Mouse (Mus musculus) liver, adult 2 months (tissue): Measurements from ENCODE around the gene Rbck1. TPM values are rescaled to one million over a fixed set of nuclear protein-coding genes. Genes with fewer than 3 reads are reported as not detected.
"Not testable (repeated sequence)": the region's sequence is repeated elsewhere in the genome, so short reads cannot be mapped to it uniquely, and the experiment has no call there.

Source experiments
- DNase-seq: peaks from one replicate; pipeline ENCODE4 v3.0.0-alpha.2; 2011; ENCODE audit warnings: low read depth, low spot score; ENCODE audit errors: extremely low read depth
- H3K27ac ChIP-seq: fragments of 200-500 bp; replicated peaks from 2 replicates; pipeline ENCODE4 v1.5.1; 2012; ENCODE audit warnings: low read depth, mild to moderate bottlenecking, control low read depth, inconsistent platforms, low read length; ENCODE audit not compliant: insufficient read depth
- H3K27me3 ChIP-seq: fragments of 200-500 bp; 2 replicates; pipeline ENCODE4 v1.6.1; 2012; ENCODE audit warnings: mild to moderate bottlenecking, moderate library complexity, low read length, inconsistent platforms; ENCODE audit not compliant: control insufficient read depth, insufficient read depth
- H3K36me3 ChIP-seq: fragments of 200-500 bp; 2 replicates; pipeline ENCODE4 v1.6.1; 2012; ENCODE audit warnings: low read length, inconsistent platforms; ENCODE audit not compliant: control insufficient read depth, insufficient read depth
- H3K4me1 ChIP-seq: fragments of 200-500 bp; 2 replicates; pipeline ENCODE4 v1.6.1; 2011; ENCODE audit warnings: low read length; ENCODE audit not compliant: control insufficient read depth, insufficient read depth
- H3K4me3 ChIP-seq: fragments of 200-500 bp; 2 replicates; pipeline ENCODE4 v1.5.1; 2011; ENCODE audit warnings: low read depth, mild to moderate bottlenecking, control low read depth, low read length, moderate library complexity; ENCODE audit not compliant: insufficient read depth
- H3K79me2 ChIP-seq: fragments of 200-500 bp; 2 replicates; pipeline ENCODE4 v1.6.1; 2012; ENCODE audit warnings: inconsistent platforms, mild to moderate bottlenecking, low read length, moderate library complexity; ENCODE audit not compliant: control insufficient read depth, insufficient read depth
- H3K9ac ChIP-seq: fragments of 200-500 bp; 2 replicates; pipeline ENCODE4 v1.6.1; 2012; ENCODE audit warnings: low read depth, mild to moderate bottlenecking, control low read depth, inconsistent platforms, low read length
- CTCF ChIP-seq: fragments of 200-500 bp; IDR thresholded peaks from 2 replicates; pipeline ENCODE4 v1.5.1; 2011; ENCODE audit warnings: low read depth, low read length, control low read depth
- POLR2A ChIP-seq: fragments of 200-500 bp; IDR thresholded peaks from 2 replicates; pipeline ENCODE4 v1.6.1; 2011; ENCODE audit warnings: low read length, control low read depth; ENCODE audit not compliant: insufficient read depth; ENCODE audit errors: extremely low read depth
- WGBS: fragments of 180-500 bp; shearing (Covaris S2); methylation state at CpG from one replicate; pipeline ENCODE4 v1.1.7; 2018; 5-methylcytosine and 5-hydroxymethylcytosine counted together
- polyA plus RNA-seq: library from polyadenylated mRNA; depleted of rRNA; stranded (reverse); fragments of >200 nt; gene quantifications from 2 replicates; pipeline ENCODE4 v1.2.3, GENCODE M21; 2012
- total RNA-seq: library from RNA; depleted of rRNA; stranded (reverse); fragments of >200 nt; gene quantifications from 2 replicates; pipeline ENCODE4 v1.2.3, GENCODE M21; 2014

Rbck1 gene
- total and polyA plus RNA-seq, 2 experiments, result 43.4 to 107 TPM

DNA sequence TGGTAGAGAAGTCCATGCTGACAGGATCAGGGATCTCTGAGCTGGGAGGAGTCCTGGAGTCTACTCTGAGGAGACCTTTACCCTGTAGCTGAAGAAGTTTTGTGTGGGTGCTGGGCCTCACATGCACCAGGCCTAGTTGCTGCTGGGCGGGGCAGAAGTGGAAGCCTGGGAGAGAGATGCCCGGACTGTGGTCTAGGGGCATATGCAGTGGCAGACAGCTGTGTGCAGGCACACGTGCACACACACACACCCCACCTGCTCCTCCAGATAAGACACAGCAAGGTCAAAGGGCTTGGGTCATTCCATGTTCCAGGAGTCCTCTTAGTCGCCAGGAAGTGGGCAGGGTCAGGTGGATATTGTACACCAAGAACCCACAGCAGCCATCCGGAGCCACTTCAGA, 27.2 kb upstream of the Rbck1 start:
- TF ChIP-seq CTCF, result no peak
- no peak for TF ChIP-seq POLR2A
- peak; percentile 85 for DNase-seq
- H3K27me3 ChIP-seq, result no peaks in the 10 kb centered on the region
- WGBS, result 21% methylated on average over 5 of the region's 5 CpGs
- H3K4me3 ChIP-seq, result no peak overlapping the region
- H3K4me1 ChIP-seq, result peaks cover 25% of the 10 kb centered on the region
- no peaks in the 10 kb centered on the region for H3K36me3 ChIP-seq
- no peaks in the 10 kb centered on the region for H3K79me2 ChIP-seq
- H3K27ac ChIP-seq, result peak overlapping the region; percentile 53
- no peak overlapping the region for H3K9ac ChIP-seq

DNA sequence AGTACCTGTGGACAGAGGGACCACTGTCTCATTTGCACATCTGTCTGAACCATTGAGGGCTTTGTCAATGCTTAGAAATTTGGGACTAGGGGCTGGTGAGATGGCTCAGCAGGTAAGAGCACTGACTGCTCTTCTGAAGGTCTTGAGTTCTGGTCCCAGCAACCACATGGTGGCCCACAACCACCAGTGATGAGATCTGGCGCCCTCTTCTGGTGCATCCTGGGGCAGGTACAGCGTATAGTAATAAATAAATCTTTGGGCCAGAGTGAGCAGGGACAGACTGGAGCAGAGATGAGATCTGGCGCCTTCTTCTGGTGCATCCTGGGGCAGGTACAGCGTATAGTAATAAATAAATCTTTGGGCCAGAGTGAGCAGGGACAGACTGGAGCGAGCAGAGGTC, 26.5 kb upstream of the Rbck1 start:
- not testable (repeated sequence) for H3K27me3 ChIP-seq, H3K36me3 ChIP-seq, H3K9ac ChIP-seq, H3K27ac ChIP-seq, H3K4me3 ChIP-seq, DNase-seq, H3K79me2 ChIP-seq
- WGBS, result 87% methylated on average over 5 of the region's 5 CpGs
- TF ChIP-seq CTCF, result peak; percentile 41
- H3K4me1 ChIP-seq, result peaks cover 24% of the 10 kb centered on the region

DNA sequence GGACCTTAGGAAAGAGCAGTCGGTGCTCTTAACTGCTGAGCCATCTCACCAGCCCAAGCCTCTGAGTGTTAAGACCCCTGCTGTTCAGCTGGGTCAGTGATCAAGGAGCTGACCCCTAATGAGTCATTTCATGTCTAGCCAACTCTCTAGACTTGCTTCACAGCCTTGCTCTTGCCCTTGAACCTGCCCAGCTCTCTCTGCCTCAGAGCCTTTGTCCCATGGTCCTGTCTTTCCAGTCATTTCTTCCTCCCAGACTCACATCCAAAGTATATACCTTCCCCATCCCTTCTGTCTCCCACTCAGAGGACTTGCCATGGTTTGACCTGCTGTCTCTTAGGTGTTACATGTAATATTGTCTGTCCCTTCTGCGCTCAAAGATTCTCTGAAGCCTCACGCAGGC, 24.8 kb upstream of the Rbck1 start:
- DNase-seq, result no peak
- no peaks in the 10 kb centered on the region for H3K79me2 ChIP-seq
- H3K4me1 ChIP-seq, result peaks cover 17% of the 10 kb centered on the region
- no peak overlapping the region for H3K27ac ChIP-seq
- H3K9ac ChIP-seq, result no peak overlapping the region
- H3K36me3 ChIP-seq, result no peaks in the 10 kb centered on the region
- 92% methylated on average over 3 of the region's 3 CpGs for WGBS
- TF ChIP-seq CTCF (no peak), POLR2A (no peak)
- H3K4me3 ChIP-seq, result no peak overlapping the region
- H3K27me3 ChIP-seq, result no peaks in the 10 kb centered on the region

DNA sequence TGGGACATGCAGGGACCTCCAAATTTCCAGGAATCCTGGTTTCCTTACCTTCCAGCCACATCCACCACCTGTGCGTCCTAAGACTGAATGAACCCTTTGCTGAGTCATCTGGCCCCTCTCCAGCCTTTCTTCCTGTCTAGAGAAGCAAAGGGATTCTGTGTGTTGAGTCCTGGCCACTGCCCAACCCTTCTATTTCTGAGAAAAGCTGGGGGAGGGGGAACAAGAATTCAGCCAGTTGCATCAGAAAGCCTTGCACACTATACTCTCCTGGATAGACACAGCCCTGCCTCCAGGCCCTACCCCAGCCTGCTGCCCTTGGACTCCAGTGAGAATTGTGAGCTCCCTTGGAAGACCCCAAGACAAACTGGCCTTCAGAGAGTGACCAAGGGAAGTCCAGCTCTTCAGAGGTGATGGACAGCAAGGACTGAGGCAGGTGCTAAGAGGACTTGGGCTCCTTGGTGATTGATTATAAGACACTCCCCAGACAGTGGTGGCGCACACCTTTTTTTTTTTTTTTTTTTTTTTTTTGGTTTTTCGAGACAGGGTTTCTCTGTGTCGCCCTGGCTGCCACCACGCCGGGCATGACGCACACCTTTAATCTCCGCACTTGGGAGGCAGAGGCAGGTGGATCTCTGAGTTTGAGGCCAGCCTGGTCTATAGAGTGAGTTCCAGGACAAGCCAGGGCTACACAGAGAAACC, 17.5 kb upstream of the Rbck1 start:
- Histone ChIP-seq H3K36me3 (no peaks in the 10 kb centered on the region), H3K9ac (no peak overlapping the region), H3K27ac (no peak overlapping the region), H3K27me3 (no peaks in the 10 kb centered on the region), H3K4me1 (peaks cover 10% of the 10 kb centered on the region; the same call in 1 of the 2 replicates), H3K79me2 (no peaks in the 10 kb centered on the region), H3K4me3 (no peak overlapping the region)
- TF ChIP-seq CTCF (no peak), POLR2A (no peak)
- 85% methylated on average over 8 of the region's 8 CpGs for WGBS
- peak; percentile 21 for DNase-seq

DNA sequence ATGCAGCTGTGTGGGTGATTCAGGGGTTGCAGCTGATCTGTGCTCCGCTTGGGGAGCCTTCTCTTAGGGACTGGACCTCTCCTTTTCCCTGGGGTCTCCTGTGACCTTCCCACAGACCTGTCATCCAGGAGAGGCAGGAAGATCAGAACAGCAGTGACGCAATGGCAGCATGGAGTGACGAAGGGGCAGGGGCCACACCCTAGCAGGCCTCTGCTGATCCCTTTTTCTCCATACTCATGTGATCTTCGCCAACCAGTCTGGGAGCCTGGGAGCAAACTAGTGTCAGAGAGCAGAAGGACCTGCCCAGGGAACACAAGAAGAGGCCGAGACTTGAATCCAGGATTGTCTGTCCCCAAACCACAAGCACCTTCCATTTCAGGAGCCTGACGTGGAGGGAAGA, 16.8 kb upstream of the Rbck1 start:
- WGBS, result 89% methylated on average over 6 of the region's 6 CpGs

DNA sequence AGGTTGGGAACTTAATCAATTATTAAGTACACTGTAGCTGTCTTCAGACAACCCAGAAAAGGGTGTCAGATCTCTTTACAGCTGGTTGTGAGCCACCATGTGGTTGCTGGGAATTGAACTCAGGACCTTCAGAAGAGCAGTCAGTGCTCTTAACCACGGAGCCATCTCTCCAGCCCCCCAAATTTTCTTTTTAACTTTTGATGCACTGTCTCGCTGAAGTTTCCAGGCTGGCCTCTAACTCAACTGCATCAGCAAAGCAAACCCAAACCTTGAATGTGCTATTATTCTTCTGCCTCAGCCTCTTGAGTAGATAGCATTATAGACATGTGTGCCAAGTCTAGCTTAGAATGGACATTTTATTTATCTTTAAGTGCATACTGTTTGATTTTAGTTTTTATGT, 15.3 kb upstream of the Rbck1 start:
- Histone ChIP-seq H3K4me1 (peaks cover 12% of the 10 kb centered on the region; the same call in 1 of the 2 replicates), H3K4me3 (no peak overlapping the region), H3K27ac (no peak overlapping the region), H3K36me3 (no peaks in the 10 kb centered on the region), H3K9ac (no peak overlapping the region), H3K27me3 (no peaks in the 10 kb centered on the region), H3K79me2 (no peaks in the 10 kb centered on the region)
- no peak for DNase-seq
- TF ChIP-seq POLR2A (no peak), CTCF (no peak)
- WGBS, result 89% methylated on average over 2 of the region's 2 CpGs

More for the DNA sequence above, 16.8 kb upstream of the Rbck1 start:
- Histone ChIP-seq H3K36me3 (no peaks in the 10 kb centered on the region), H3K4me1 (peaks cover 10% of the 10 kb centered on the region; the same call in 1 of the 2 replicates), H3K79me2 (no peaks in the 10 kb centered on the region), H3K4me3 (no peak overlapping the region), H3K27me3 (no peaks in the 10 kb centered on the region), H3K27ac (no peak overlapping the region), H3K9ac (no peak overlapping the region)
- no peak for DNase-seq
- TF ChIP-seq CTCF, result no peak
- TF ChIP-seq POLR2A, result no peak
